Mouse (Mus musculus) cortical plate, adult 2 months (tissue): ENCODE results near the gene Ncln. TPM values are rescaled to one million over a fixed set of nuclear protein-coding genes. Genes with fewer than 3 reads are reported as not detected.

ENCODE experiments used
- H3K27ac ChIP-seq: fragments of 200-500 bp; 2 replicates; pipeline ENCODE4 v1.5.1; 2012; ENCODE audit warnings: low read length, control low read depth, inconsistent platforms; ENCODE audit not compliant: insufficient read depth
- H3K4me1 ChIP-seq: fragments of 200-500 bp; 2 replicates; pipeline ENCODE4 v1.6.1; 2011; ENCODE audit warnings: low read length; ENCODE audit not compliant: control insufficient read depth, insufficient read depth
- H3K4me3 ChIP-seq: fragments of 200-500 bp; 2 replicates; pipeline ENCODE4 v1.5.1; 2011; ENCODE audit warnings: mild to moderate bottlenecking, low read length, control low read depth; ENCODE audit not compliant: insufficient read depth
- CTCF ChIP-seq: fragments of 200-500 bp; IDR thresholded peaks from 2 replicates; pipeline ENCODE4 v1.5.1; 2011; ENCODE audit warnings: mild to moderate bottlenecking, control low read depth, low read length; ENCODE audit not compliant: insufficient read depth; ENCODE audit errors: extremely low read depth
- POLR2A ChIP-seq: fragments of 200-500 bp; IDR thresholded peaks from 2 replicates; pipeline ENCODE4 v1.6.1; 2011; ENCODE audit warnings: mild to moderate bottlenecking, low read length, control low read depth; ENCODE audit not compliant: insufficient read depth; ENCODE audit errors: extremely low read depth
- polyA plus RNA-seq: library from polyadenylated mRNA; depleted of rRNA; stranded (reverse); fragments of >200 nt; gene quantifications from 2 replicates; pipeline ENCODE4 v1.2.3, GENCODE M21; 2012

Ncln gene
- polyA plus RNA-seq, 1 experiment, result 129 TPM

- TF ChIP-seq CTCF (no peak), POLR2A (no peak)
- no peak overlapping the region for H3K27ac ChIP-seq
- peaks cover 13% of the 10 kb centered on the region for H3K4me1 ChIP-seq
- no peak overlapping the region for H3K4me3 ChIP-seq
These were observed 30.1 kb downstream of the Ncln start for GRCm38 (mm10) chr10:81466066-81466465.

- Histone ChIP-seq H3K4me1 (peaks cover 13% of the 10 kb centered on the region), H3K27ac (no peak overlapping the region), H3K4me3 (no peak overlapping the region)
- TF ChIP-seq POLR2A (no peak), CTCF (no peak)
These were observed 30.9 kb downstream of the Ncln start for GRCm38 (mm10) chr10:81465265-81465645.

GRCm38 (mm10) chr10:81464405-81465264 lies 31.6 kb downstream of the Ncln start:
- H3K4me3 ChIP-seq, result no peak overlapping the region
- no peak overlapping the region for H3K27ac ChIP-seq
- TF ChIP-seq CTCF, result no peak
- TF ChIP-seq POLR2A, result no peak
- peaks cover 10% of the 10 kb centered on the region for H3K4me1 ChIP-seq

GRCm38 (mm10) chr10:81463531-81463930 lies 32.7 kb downstream of the Ncln start:
- TF ChIP-seq CTCF (no peak), POLR2A (no peak)
- H3K27ac ChIP-seq, result no peak overlapping the region
- no peak overlapping the region for H3K4me3 ChIP-seq
- H3K4me1 ChIP-seq, result peaks cover 6% of the 10 kb centered on the region

GRCm38 (mm10) chr10:81462917-81463316 lies 33.3 kb downstream of the Ncln start:
- TF ChIP-seq POLR2A (no peak), CTCF (no peak)
- Histone ChIP-seq H3K27ac (no peak overlapping the region), H3K4me3 (no peak overlapping the region), H3K4me1 (peaks cover 3% of the 10 kb centered on the region)

- TF ChIP-seq POLR2A, result no peak; the same call in 1 of the 2 replicates
- no peak for TF ChIP-seq CTCF
- Histone ChIP-seq H3K4me1 (peaks cover 1% of the 10 kb centered on the region; the same call in 1 of the 2 replicates), H3K27ac (no peak overlapping the region), H3K4me3 (no peak overlapping the region)
These were observed 33.8 kb downstream of the Ncln start for GRCm38 (mm10) chr10:81462415-81462804.

- H3K27ac ChIP-seq, result no peak overlapping the region
- TF ChIP-seq POLR2A (no peak), CTCF (no peak)
- H3K4me3 ChIP-seq, result no peak overlapping the region
- H3K4me1 ChIP-seq, result peaks cover 1% of the 10 kb centered on the region; the same call in 1 of the 2 replicates
These were observed 34.3 kb downstream of the Ncln start for GRCm38 (mm10) chr10:81461673-81462414.

GRCm38 (mm10) chr10:81460951-81461350 lies 35.2 kb downstream of the Ncln start:
- TF ChIP-seq POLR2A (no peak), CTCF (no peak)
- Histone ChIP-seq H3K27ac (no peak overlapping the region), H3K4me3 (no peak overlapping the region), H3K4me1 (no peaks in the 10 kb centered on the region)

- H3K27ac ChIP-seq, result no peak overlapping the region
- TF ChIP-seq POLR2A (no peak), CTCF (no peak)
- no peaks in the 10 kb centered on the region for H3K4me1 ChIP-seq
- no peak overlapping the region for H3K4me3 ChIP-seq
These were observed 35.7 kb downstream of the Ncln start for GRCm38 (mm10) chr10:81460471-81460870.
